Mouse (Mus musculus) forebrain, embryonic 16.5 days (tissue): ENCODE results near the gene Adam12. TPM values are rescaled to one million over a fixed set of nuclear protein-coding genes. Genes with fewer than 3 reads are reported as not detected.

Source experiments
- ATAC-seq: fragments of 200-750 bp; cut with Nextera tagmentation; 2 replicates; pipeline ENCODE4 v1.8.0; 2017; ENCODE audit warnings: mild to moderate bottlenecking, moderate library complexity
- H3K27ac ChIP-seq: fragments of 300-500 bp; sonication (generic); 2 replicates; pipeline ENCODE4 v1.5.1; 2014; ENCODE audit warnings: low read length, control low read depth
- H3K27me3 ChIP-seq: fragments of 300-500 bp; sonication (generic); replicated peaks from 2 replicates; pipeline ENCODE4 v1.6.1; 2014; ENCODE audit warnings: low read length; ENCODE audit not compliant: control insufficient read depth, insufficient read depth
- H3K36me3 ChIP-seq: fragments of 300-500 bp; sonication (generic); 2 replicates; pipeline ENCODE4 v1.6.1; 2014; ENCODE audit not compliant: control insufficient read depth, insufficient read depth
- H3K4me1 ChIP-seq: fragments of 300-500 bp; sonication (generic); replicated peaks from 2 replicates; pipeline ENCODE4 v1.6.1; 2014; ENCODE audit warnings: low read length; ENCODE audit not compliant: control insufficient read depth, insufficient read depth
- H3K4me2 ChIP-seq: fragments of 300-500 bp; sonication (generic); 2 replicates; pipeline ENCODE4 v1.6.1; 2014; ENCODE audit warnings: mild to moderate bottlenecking, low read length, control low read depth
- H3K4me3 ChIP-seq: fragments of 300-500 bp; sonication (generic); replicated peaks from 2 replicates; pipeline ENCODE4 v1.5.1; 2014; ENCODE audit warnings: mild to moderate bottlenecking, low read length, control low read depth
- H3K9ac ChIP-seq: fragments of 300-500 bp; sonication (generic); replicated peaks from 2 replicates; pipeline ENCODE4 v1.6.1; 2014; ENCODE audit warnings: low read depth, low read length, control low read depth
- H3K9me3 ChIP-seq: fragments of 300-500 bp; sonication (generic); 2 replicates; pipeline ENCODE4 v1.6.1; 2016; ENCODE audit warnings: low read length; ENCODE audit not compliant: control insufficient read depth
- WGBS: fragments of 180-500 bp; shearing (Covaris S2); extraction: QIAGEN DNeasy Blood & Tissue Kit; methylation state at CpG from one replicate; pipeline ENCODE4 v1.1.7; 2014; 5-methylcytosine and 5-hydroxymethylcytosine counted together
- polyA plus RNA-seq: library from polyadenylated mRNA; unstranded; fragments of >200 nt; fragmentation: Nextera tagmentation; extraction: Ambion mirVana; gene quantifications from 2 replicates; pipeline ENCODE4 v1.2.1, GENCODE M21; 2015

The Adam12 gene
- polyA plus RNA-seq, 1 experiment from 2014 or later = 2.2 TPM

- Histone ChIP-seq H3K9ac (no peak overlapping the region), H3K4me3 (no peak overlapping the region), H3K36me3 (no peaks in the 10 kb centered on the region), H3K27me3 (no peaks in the 10 kb centered on the region), H3K9me3 (no peaks in the 10 kb centered on the region), H3K27ac (no peak overlapping the region), H3K4me1 (no peaks in the 10 kb centered on the region), H3K4me2 (no peak overlapping the region)
- no peak for ATAC-seq
- WGBS = 93% methylated on average over 1 of the region's 1 CpGs
These were observed 121.8 kb downstream of the Adam12 start for GRCm38 (mm10) chr7:134110116-134110515.

DNA sequence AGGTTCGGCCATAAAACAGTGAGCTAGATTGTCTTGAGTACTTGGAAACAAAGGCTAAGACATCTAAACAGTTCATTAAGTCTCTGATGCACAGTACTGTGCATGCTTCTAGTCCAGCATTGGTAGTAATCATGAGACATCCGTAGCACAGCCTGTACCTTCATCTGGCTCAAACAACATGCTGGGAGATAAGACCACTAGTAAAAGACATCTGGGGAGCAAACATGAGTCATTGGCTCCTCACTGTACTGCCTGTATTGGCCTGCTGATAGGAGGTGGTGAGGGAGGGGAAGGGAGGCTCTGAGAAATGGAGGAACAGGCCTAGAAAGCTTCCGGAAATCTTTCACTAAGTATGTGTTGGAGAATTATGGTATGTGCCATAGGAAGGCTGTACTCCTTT lies 124.1 kb downstream of the Adam12 start:
- Histone ChIP-seq H3K4me2 (no peak overlapping the region), H3K9me3 (no peaks in the 10 kb centered on the region), H3K9ac (no peak overlapping the region), H3K27ac (no peak overlapping the region), H3K4me1 (no peaks in the 10 kb centered on the region), H3K4me3 (no peak overlapping the region), H3K36me3 (no peaks in the 10 kb centered on the region), H3K27me3 (no peaks in the 10 kb centered on the region)
- WGBS = 85% methylated on average over 3 of the region's 3 CpGs
- ATAC-seq = no peak

DNA sequence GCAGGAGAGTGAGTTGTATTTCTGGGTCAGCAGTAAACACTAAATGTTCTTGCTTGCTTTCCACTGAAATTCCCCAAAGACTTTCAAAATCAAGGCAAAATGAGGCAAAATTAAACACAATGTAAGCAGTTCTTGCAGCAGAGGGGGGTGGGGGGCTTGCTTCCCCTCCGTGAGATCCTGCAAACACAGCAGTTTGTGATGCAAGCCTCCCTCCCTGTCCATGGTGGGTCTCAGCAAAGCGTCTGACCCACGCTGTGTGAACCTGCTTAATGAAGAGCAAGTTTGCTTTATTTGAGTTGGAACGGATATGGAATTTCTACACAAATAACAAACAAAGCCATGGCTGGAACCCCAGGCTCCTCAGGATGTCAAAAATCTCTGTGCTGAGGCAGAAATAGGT lies 132.9 kb downstream of the Adam12 start:
- H3K36me3 ChIP-seq = no peaks in the 10 kb centered on the region
- H3K27ac ChIP-seq = no peak overlapping the region
- no peak overlapping the region for H3K4me2 ChIP-seq
- H3K9ac ChIP-seq = no peak overlapping the region
- no peaks in the 10 kb centered on the region for H3K27me3 ChIP-seq
- 0 out of 2 replicates have a peak, but pooled peaks cover 3% of the 10 kb centered on the region for H3K4me1 ChIP-seq
- no peak for ATAC-seq
- H3K4me3 ChIP-seq = no peak overlapping the region
- H3K9me3 ChIP-seq = no peaks in the 10 kb centered on the region
- WGBS = 52% methylated on average over 4 of the region's 4 CpGs

DNA sequence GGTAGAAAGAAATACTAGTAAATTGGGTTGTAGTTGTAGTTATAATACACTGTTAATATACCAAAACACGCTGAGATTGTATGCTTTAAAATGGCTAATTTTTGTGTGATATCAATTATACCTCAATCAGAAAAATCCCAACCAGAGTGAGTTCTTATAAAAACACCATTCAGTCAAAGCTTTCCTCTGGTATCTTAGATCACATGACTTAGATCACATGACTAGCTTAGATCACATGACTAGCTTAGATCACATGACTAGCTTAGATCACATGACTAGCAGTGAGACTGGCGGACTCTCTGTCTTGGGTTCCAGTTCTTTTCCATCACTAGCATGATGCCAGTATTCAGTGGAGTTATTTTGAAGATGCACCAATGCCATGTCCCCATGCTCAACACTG lies 134.1 kb downstream of the Adam12 start:
- Histone ChIP-seq H3K4me3 (no peak overlapping the region), H3K4me2 (no peak overlapping the region), H3K9ac (no peak overlapping the region), H3K27me3 (no peaks in the 10 kb centered on the region), H3K4me1 (0 out of 2 replicates have a peak, but pooled peaks cover 3% of the 10 kb centered on the region), H3K27ac (no peak overlapping the region), H3K9me3 (no peaks in the 10 kb centered on the region), H3K36me3 (no peaks in the 10 kb centered on the region)
- no peak for ATAC-seq
- 95% methylated on average over 2 of the region's 2 CpGs for WGBS

DNA sequence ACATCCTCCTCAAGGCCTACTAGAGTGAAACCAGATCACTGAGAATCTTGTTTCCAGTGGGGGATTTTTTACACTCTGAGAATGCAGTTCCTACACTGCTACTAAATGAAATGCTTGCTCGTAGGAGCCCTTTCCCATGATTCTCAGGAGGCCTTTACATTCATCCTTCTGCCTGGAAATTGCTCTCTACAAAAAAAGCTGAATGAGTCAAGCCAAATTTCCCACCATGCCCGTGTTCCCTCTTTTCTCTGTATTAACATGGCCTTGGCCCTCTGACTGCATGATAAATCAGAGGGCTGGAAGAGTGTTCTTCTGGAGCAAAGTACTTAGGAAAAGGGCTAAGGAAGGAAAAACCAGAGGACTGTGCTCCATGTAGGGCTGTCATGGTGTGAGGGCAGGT lies 138.1 kb downstream of the Adam12 start:
- no peaks in the 10 kb centered on the region for H3K36me3 ChIP-seq
- no peak overlapping the region for H3K4me3 ChIP-seq
- no peak overlapping the region for H3K27ac ChIP-seq
- ATAC-seq = no peak
- H3K9me3 ChIP-seq = no peaks in the 10 kb centered on the region
- H3K4me1 ChIP-seq = peaks cover 2% of the 10 kb centered on the region
- WGBS = 32% methylated on average over 2 of the region's 2 CpGs
- H3K9ac ChIP-seq = no peak overlapping the region
- no peak overlapping the region for H3K4me2 ChIP-seq
- H3K27me3 ChIP-seq = no peaks in the 10 kb centered on the region

- H3K4me3 ChIP-seq = no peak overlapping the region
- H3K36me3 ChIP-seq = no peaks in the 10 kb centered on the region
- no peak overlapping the region for H3K27ac ChIP-seq
- no peaks in the 10 kb centered on the region for H3K27me3 ChIP-seq
- peaks cover 5% of the 10 kb centered on the region for H3K4me1 ChIP-seq
- no peak overlapping the region for H3K4me2 ChIP-seq
- H3K9me3 ChIP-seq = no peaks in the 10 kb centered on the region
- H3K9ac ChIP-seq = no peak overlapping the region
- ATAC-seq = no peak
- 64% methylated on average over 3 of the region's 3 CpGs for WGBS
These were observed 141.2 kb downstream of the Adam12 start for GRCm38 (mm10) chr7:134090764-134091163.

- no peak for ATAC-seq
- H3K27ac ChIP-seq = no peak overlapping the region
- peaks cover 5% of the 10 kb centered on the region for H3K4me1 ChIP-seq
- WGBS = 94% methylated on average over 9 of the region's 9 CpGs
- H3K4me3 ChIP-seq = no peak overlapping the region
- H3K36me3 ChIP-seq = no peaks in the 10 kb centered on the region
- H3K4me2 ChIP-seq = no peak overlapping the region
- H3K9me3 ChIP-seq = no peaks in the 10 kb centered on the region
- no peaks in the 10 kb centered on the region for H3K27me3 ChIP-seq
- H3K9ac ChIP-seq = no peak overlapping the region
These were observed 141.7 kb downstream of the Adam12 start for GRCm38 (mm10) chr7:134090256-134090655.

DNA sequence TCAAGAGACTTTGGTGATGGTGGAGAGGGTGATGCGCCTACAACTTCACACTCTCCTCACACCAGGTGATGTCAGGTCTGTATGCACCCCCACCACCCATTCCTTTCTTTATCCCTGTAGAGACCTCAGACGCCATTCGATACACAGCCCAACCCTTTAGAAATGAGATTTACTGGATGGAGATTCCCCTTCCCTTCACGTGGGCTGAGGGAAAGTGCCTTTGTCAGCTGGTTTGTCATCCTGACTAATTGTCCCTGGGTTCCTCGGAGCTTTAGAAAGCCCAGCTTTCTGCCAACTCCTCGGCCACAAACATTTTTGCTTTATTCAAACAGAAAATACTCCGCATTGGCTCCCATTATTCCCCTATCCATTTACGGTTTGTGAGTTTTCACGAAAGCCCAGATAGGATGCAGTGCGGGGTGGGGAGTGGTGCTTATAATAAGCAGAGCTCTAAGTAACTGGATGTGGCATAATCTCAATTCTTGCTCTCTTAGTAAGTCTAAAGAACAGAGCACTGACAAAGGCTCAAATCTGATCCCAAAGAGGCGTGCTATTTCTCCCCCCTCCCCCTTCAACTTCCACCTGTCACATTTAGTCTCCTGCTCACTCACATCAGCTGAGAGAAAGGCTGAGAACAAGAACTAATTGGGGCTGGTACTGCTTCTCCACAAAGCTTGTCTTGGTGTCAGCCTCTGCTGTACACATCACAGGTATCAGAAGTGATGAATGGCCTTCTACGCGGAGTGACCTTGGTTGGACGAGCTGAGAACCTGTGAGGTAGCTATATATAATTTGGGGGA lies 143.2 kb downstream of the Adam12 start:
- no peaks in the 10 kb centered on the region for H3K36me3 ChIP-seq
- peaks cover 5% of the 10 kb centered on the region for H3K4me1 ChIP-seq
- ATAC-seq = no peak
- H3K27me3 ChIP-seq = no peaks in the 10 kb centered on the region
- no peak overlapping the region for H3K27ac ChIP-seq
- no peaks in the 10 kb centered on the region for H3K9me3 ChIP-seq
- H3K4me3 ChIP-seq = no peak overlapping the region
- 59% methylated on average over 14 of the region's 14 CpGs for whole genome bisulfite sequencing
- H3K4me2 ChIP-seq = no peak overlapping the region
- no peak overlapping the region for H3K9ac ChIP-seq

DNA sequence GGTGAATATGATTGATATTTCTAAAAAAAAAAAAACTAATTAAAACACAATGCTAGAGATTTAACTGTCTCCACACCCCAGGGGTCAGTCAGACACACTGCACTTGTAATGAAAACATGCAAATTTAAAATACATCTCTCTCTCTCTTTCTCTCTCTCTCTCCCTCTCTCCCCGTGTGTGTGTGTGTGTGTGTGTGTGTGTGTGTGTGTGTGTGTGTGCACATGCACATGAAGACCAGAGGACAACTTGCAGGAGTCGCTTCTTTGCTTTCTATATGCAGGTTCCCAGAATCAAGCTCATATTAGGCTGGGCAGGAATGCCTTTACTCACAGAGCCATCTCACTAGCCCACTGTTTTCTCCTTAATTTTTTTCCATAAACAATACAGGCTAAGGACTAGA lies 146.6 kb downstream of the Adam12 start:
- Histone ChIP-seq H3K4me3 (no peak overlapping the region), H3K27me3 (no peaks in the 10 kb centered on the region), H3K4me2 (no peak overlapping the region), H3K27ac (no peak overlapping the region), H3K36me3 (no peaks in the 10 kb centered on the region), H3K9ac (no peak overlapping the region), H3K9me3 (no peaks in the 10 kb centered on the region), H3K4me1 (peaks cover 5% of the 10 kb centered on the region)
- WGBS = 53% methylated on average over 2 of the region's 2 CpGs
- no peak for ATAC-seq

DNA sequence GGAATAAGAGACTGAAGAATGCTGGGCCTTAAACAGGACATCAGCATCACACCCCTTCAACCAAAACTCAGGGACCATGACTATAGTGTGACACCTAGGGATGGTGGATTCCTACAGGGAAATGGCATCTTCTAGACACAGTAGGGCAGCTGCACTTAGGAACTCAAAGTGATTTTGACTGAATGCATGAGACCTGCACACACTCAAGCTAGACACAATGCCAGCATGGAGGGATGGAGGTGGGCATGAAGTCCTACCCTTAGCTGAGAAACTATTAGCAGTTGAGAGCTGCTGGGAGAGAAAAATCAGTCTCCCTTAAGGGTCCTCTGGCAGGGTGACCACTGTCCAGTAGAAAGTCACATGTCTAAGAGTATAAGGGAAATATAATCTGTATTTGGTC lies 147.0 kb downstream of the Adam12 start:
- Histone ChIP-seq H3K4me1 (peaks cover 5% of the 10 kb centered on the region), H3K27ac (no peak overlapping the region), H3K9ac (no peak overlapping the region), H3K9me3 (no peaks in the 10 kb centered on the region), H3K4me3 (no peak overlapping the region), H3K4me2 (no peak overlapping the region), H3K36me3 (no peaks in the 10 kb centered on the region), H3K27me3 (no peaks in the 10 kb centered on the region)
- no peak for ATAC-seq
